Mouse (Mus musculus) limb, embryonic 12.5 days (tissue): ENCODE measurements around the gene C1ql3. TPM values are rescaled to one million over a fixed set of nuclear protein-coding genes. Genes with fewer than 3 reads are reported as not detected.

ENCODE experiments used
- ATAC-seq: fragments of 200-750 bp; cut with Nextera tagmentation; 2 replicates; pipeline ENCODE4 v1.8.0; 2017; ENCODE audit warnings: low read depth, moderate TSS enrichment; ENCODE audit not compliant: insufficient number of reproducible peaks, insufficient read depth, low FRiP score, low TSS enrichment
- H3K27ac ChIP-seq: fragments of 300-500 bp; sonication (generic); 2 replicates; pipeline ENCODE4 v1.5.1; 2016; ENCODE audit warnings: mild to moderate bottlenecking, moderate library complexity
- H3K27me3 ChIP-seq: fragments of 300-500 bp; sonication (generic); 2 replicates; pipeline ENCODE4 v1.6.1; 2016; ENCODE audit warnings: mild to moderate bottlenecking, moderate library complexity
- H3K36me3 ChIP-seq: fragments of 300-500 bp; sonication (generic); 2 replicates; pipeline ENCODE4 v1.6.1; 2016; ENCODE audit warnings: mild to moderate bottlenecking, moderate library complexity
- H3K4me1 ChIP-seq: fragments of 300-500 bp; sonication (generic); replicated peaks from 2 replicates; pipeline ENCODE4 v1.6.1; 2016
- H3K4me2 ChIP-seq: fragments of 300-500 bp; sonication (generic); 2 replicates; pipeline ENCODE4 v1.6.1; 2016; ENCODE audit warnings: mild to moderate bottlenecking, moderate library complexity
- H3K4me3 ChIP-seq: fragments of 300-500 bp; sonication (generic); replicated peaks from 2 replicates; pipeline ENCODE4 v1.5.1; 2016; ENCODE audit warnings: mild to moderate bottlenecking
- H3K9ac ChIP-seq: fragments of 300-500 bp; sonication (generic); replicated peaks from 2 replicates; pipeline ENCODE4 v1.6.1; 2016; ENCODE audit warnings: mild to moderate bottlenecking, moderate library complexity
- H3K9me3 ChIP-seq: fragments of 300-500 bp; sonication (generic); 2 replicates; pipeline ENCODE4 v1.6.1; 2016; ENCODE audit warnings: mild to moderate bottlenecking, moderate library complexity
- WGBS: fragments of 180-500 bp; shearing (Covaris S2); methylation state at CpG from one replicate; pipeline ENCODE4 v1.1.7; 2016; 5-methylcytosine and 5-hydroxymethylcytosine counted together
- polyA plus RNA-seq: library from polyadenylated mRNA; unstranded; fragments of >200 nt; fragmentation: Nextera tagmentation; extraction: Ambion mirVana; gene quantifications from 2 replicates; pipeline ENCODE4 v1.2.1, GENCODE M21; 2016

The C1ql3 gene
- polyA plus RNA-seq, 1 experiment from 2014 or later = 1.4 TPM

DNA sequence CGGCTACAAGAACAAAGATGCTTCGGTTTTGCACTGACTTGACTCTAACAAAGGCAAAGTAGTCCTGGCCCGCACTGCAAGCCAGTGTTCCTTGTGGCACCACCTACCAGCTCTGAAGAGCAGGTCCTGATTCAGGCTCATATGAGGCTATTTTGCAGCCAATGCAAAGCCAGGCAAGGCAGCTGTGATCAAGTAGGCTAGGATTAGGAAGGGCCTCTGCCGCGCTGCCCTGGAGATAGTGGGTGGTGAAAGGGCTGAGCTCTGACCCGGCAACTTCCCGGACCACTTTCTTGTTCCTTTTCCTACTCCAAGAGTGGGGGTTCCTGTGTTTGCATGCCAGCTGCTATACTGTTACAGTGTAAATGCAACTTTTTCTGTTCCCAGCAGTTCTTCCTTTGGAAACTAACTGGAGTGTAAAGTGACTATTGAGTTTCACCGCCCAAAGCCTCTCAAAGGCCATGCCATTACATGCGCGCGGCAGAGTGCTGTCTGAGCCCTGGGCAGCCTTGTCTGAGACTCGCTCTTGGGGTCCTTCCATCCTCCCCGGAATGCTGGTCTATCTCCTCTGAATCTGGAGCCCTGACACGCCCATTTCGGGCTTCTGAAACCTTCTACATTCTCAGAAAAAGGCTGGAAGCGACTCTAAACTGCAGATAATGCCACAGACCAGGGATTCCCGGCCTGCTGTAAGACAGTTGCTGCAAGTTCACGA, 2.2 kb downstream of the C1ql3 start:
- Histone ChIP-seq H3K36me3 (no peaks in the 10 kb centered on the region), H3K4me2 (peak overlapping the region; percentile 99), H3K9ac (peak overlapping the region; percentile 59; the same call in 1 of the 2 replicates), H3K4me1 (peaks cover 19% of the 10 kb centered on the region), H3K27ac (no peak overlapping the region), H3K9me3 (no peaks in the 10 kb centered on the region), H3K4me3 (peak overlapping the region; percentile 60), H3K27me3 (peaks cover 52% of the 10 kb centered on the region)
- 0 out of 2 replicates have a peak, but pooled peaks have one; percentile 33 for ATAC-seq
- 7% methylated on average over 18 of the region's 18 CpGs for WGBS

DNA sequence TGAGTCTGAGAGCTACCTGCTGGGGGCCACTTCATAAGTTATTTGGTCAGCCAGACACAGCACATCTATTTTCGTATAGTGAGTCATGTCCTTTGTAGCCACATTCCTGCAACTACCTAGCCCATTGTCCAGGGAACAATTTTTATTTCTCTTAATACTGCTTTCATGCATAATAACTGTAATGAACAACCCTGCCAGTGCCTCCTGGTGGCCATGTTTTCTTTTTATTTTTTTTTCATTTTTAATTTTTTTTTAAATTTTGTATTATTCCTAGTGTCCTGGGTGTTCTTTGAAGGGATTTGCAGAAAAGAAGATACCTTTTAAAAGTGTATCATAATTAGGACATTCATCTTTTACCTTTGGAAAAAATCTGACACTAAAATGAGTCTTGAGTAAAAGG, 3.2 kb downstream of the C1ql3 start:
- Histone ChIP-seq H3K9me3 (no peaks in the 10 kb centered on the region), H3K4me3 (no peak overlapping the region), H3K27me3 (peaks cover 47% of the 10 kb centered on the region), H3K27ac (no peak overlapping the region), H3K36me3 (no peaks in the 10 kb centered on the region), H3K9ac (no peak overlapping the region), H3K4me1 (peaks cover 19% of the 10 kb centered on the region), H3K4me2 (no peak overlapping the region)
- 72% methylated on average over 1 of the region's 1 CpGs for WGBS
- no peak for ATAC-seq

DNA sequence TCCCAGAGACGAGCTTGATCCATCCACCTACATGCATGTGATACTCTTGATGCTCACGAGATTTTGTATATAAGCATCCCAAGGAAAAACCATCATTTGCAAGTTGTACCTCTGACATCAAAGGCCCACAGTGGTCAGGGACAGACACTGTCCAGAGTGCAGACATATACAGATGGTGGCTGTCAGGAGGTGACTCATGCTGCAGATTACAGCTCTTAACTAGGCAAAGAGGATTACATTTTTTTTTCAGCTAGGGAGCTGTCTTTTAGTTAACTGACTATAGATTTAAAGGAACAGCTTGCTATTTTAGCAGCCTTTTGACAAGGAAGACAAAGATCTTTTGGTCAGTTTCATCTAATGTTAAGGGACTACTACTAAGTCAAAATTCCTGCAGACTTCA, 11.6 kb downstream of the C1ql3 start:
- ATAC-seq = no peak
- no peak overlapping the region for H3K27ac ChIP-seq
- no peak overlapping the region for H3K4me2 ChIP-seq
- H3K27me3 ChIP-seq = no peaks in the 10 kb centered on the region
- H3K9ac ChIP-seq = no peak overlapping the region
- no peaks in the 10 kb centered on the region for H3K36me3 ChIP-seq
- H3K9me3 ChIP-seq = no peaks in the 10 kb centered on the region
- 68% methylated on average over 2 of the region's 2 CpGs for WGBS
- no peak overlapping the region for H3K4me3 ChIP-seq
- H3K4me1 ChIP-seq = no peaks in the 10 kb centered on the region

DNA sequence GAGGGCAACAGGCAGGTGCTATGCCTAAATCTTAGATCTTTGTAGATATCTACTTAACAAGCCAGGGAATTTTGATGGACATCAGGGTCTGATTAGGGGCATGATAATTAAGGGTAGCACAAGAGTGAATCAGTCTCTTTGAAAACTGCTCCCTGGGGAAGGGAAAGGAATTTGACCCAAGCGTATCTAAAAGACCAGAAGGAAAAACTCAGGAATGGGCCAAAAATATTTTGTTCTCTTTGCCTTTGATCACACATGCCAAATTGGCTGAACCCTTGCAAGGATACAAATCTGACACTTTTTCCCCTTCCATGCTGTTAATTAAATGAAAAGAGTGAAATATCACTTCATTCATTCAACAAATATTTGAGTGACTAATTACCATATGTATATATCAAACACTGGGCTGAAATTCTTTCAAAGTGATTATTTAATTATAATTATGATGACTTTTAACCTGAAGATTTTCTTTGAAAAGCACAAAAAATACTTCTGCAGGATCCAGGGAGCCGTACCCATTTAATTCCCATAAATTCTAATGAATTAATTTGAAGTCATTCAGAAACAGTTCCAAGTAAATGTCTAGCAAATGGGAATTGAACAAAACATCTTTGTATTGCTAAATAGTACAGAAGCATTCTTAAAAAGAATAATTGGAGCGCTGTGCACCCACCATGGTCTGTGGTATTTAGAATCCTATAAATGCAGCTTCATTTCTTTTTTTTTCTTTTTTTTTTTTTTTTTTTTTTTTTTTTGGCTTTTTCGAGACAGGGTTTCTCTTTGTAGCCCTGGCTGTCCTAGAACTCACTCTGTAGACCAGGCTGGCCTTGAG, 26.5 kb downstream of the C1ql3 start:
- Histone ChIP-seq H3K27ac (no peak overlapping the region), H3K9ac (no peak overlapping the region), H3K36me3 (no peaks in the 10 kb centered on the region), H3K4me2 (no peak overlapping the region), H3K4me3 (no peak overlapping the region), H3K4me1 (no peaks in the 10 kb centered on the region), H3K27me3 (no peaks in the 10 kb centered on the region), H3K9me3 (no peaks in the 10 kb centered on the region)
- ATAC-seq = no peak
- 69% methylated on average over 4 of the region's 4 CpGs for WGBS

DNA sequence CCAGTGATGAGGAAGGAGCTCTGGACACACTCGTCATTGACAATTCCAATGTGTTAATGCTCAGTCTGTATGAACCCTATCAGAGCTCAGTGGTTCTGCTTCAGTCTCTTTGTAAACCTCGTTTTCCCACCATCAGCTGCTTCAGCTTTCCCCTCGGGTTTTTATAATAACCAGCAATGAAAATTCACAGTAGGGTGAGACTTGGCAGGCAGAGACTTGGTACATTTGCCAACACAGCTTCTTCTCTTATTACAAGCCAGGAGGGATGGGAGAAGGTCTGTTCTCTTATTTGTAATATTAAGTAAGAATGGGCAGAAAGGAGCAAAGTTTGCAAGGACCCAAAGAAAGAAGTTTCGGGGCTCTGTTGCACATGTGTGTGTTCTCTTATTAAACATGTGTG, 32.8 kb downstream of the C1ql3 start:
- Histone ChIP-seq H3K4me3 (no peak overlapping the region), H3K4me2 (no peak overlapping the region), H3K9me3 (no peaks in the 10 kb centered on the region), H3K27me3 (no peaks in the 10 kb centered on the region), H3K27ac (no peak overlapping the region), H3K9ac (no peak overlapping the region), H3K36me3 (no peaks in the 10 kb centered on the region), H3K4me1 (no peaks in the 10 kb centered on the region)
- ATAC-seq = no peak
- WGBS = 69% methylated on average over 4 of the region's 4 CpGs

DNA sequence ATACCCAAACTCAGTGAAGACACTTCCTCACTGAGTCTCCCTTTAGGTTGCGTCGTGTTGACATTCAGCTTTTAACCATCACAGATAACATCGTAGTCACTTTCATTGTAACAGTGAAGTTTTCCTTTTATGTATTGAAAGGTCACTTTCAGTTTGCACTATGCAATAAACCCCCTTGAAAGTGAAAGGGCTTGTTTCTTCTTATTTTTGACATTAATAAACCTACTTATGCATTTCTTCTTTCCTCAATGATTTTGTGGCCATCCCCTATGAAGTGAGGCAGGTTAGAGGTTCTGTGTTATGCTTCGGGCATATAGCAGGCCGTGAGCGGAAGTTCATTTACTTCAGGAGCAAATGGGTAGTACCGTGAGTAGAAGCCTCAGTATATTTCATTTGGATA, 34.2 kb downstream of the C1ql3 start:
- Histone ChIP-seq H3K4me3 (no peak overlapping the region), H3K9me3 (no peaks in the 10 kb centered on the region), H3K4me1 (no peaks in the 10 kb centered on the region), H3K4me2 (no peak overlapping the region), H3K27me3 (no peaks in the 10 kb centered on the region), H3K9ac (no peak overlapping the region), H3K27ac (no peak overlapping the region), H3K36me3 (no peaks in the 10 kb centered on the region)
- 92% methylated on average over 7 of the region's 7 CpGs for WGBS
- ATAC-seq = no peak

DNA sequence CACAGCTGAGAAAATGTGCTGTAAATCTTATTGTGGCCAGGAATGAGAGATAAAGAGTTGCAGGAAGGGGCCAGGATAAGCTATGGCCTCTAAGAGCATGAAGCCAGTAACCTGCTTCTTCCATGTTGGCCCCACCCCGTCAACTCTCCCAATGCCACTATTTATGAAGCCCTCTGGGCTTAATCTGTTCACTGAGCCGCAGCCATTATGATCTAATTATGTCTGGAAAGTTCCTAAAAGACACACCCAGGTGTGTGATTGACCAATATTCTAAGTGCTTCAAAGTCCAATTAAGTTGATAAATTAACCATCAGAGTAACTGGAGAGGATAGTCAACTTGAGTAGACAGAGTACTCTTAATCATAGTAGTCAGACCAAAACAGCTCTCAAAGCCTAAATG, 37.9 kb downstream of the C1ql3 start:
- WGBS = 62% methylated on average over 2 of the region's 2 CpGs

DNA sequence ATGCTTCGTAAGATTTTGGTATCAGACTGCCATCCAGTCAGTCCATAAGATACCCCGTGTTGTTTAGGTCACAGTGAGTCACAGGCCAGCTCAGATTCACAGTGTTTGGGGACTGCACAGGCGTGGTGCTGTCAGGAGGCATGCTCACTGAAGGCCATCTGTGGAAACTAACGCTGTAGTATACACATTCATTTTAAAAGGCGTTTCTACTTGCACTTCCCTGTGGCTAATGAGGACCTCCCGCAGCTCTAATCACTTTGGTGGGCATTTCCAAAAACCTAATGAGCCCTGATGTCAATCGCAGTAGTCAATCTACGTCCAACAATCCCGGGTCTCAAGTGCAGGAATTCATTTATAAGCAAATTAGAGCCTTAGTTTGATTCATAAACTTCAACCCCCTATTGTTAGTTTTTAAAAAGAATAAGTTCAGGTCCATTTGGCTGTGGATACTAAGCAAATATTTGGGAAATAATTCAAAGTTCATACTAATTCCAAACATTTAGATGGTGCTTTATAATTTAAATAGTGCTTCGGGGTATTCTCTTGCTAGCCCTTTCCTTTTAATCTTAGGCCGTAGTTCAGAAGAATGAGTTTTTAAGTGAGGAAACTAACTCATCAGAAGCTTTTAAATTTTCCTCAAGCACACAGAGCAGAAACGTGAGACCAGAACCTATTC, 41.4 kb downstream of the C1ql3 start:
- H3K4me1 ChIP-seq = no peaks in the 10 kb centered on the region
- H3K27me3 ChIP-seq = no peaks in the 10 kb centered on the region
- WGBS = 40% methylated on average over 12 of the region's 12 CpGs
- H3K9ac ChIP-seq = no peak overlapping the region
- ATAC-seq = peak; percentile 71; the same call in 1 of the 2 replicates
- no peak overlapping the region for H3K27ac ChIP-seq
- H3K4me2 ChIP-seq = no peak overlapping the region
- H3K36me3 ChIP-seq = no peaks in the 10 kb centered on the region
- H3K9me3 ChIP-seq = no peaks in the 10 kb centered on the region
- no peak overlapping the region for H3K4me3 ChIP-seq

More for the DNA sequence above, 37.9 kb downstream of the C1ql3 start:
- no peaks in the 10 kb centered on the region for H3K9me3 ChIP-seq
- no peak overlapping the region for H3K4me3 ChIP-seq
- ATAC-seq = no peak
- H3K27ac ChIP-seq = no peak overlapping the region
- H3K27me3 ChIP-seq = no peaks in the 10 kb centered on the region
- no peaks in the 10 kb centered on the region for H3K4me1 ChIP-seq
- H3K4me2 ChIP-seq = no peak overlapping the region
- H3K36me3 ChIP-seq = no peaks in the 10 kb centered on the region
- H3K9ac ChIP-seq = no peak overlapping the region

DNA sequence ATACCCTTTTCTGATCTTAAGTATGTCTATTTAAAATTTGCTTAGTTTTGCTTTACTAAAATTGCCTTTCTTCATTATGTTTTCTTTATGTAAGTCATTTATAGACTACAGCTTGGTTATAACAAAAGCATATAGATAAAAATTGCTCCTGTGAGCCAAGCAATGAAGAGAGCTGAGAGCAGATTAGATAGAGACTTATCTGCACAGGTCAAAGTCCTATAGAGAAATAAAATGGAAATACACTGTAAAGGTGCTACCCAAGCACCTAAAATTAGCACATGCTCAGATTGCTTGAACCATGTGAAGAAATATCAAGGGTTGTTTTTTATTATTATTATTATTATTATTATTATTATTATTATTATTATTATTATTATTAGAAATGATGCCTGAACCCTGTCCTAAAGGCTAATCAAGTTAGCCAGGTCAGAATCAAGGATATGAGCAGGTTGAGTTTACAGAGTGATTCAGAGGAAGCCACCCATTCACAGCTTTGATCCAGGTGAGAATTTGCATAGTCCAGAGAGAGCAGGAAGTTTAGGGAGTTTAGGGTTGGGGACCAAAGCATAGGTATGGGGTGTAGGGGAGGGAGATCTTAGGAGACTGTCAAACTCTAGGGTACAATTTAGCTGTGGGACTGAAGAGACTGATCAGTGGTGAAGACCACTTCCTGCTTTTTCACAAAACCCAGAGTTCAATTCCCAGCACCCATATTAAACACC, 54.7 kb downstream of the C1ql3 start:
- no peak overlapping the region for H3K9ac ChIP-seq

More for the DNA sequence above, 54.7 kb downstream of the C1ql3 start:
- no peak for ATAC-seq
- no peaks in the 10 kb centered on the region for H3K27me3 ChIP-seq
- no peaks in the 10 kb centered on the region for H3K4me1 ChIP-seq
- no peak overlapping the region for H3K27ac ChIP-seq
- H3K36me3 ChIP-seq = no peaks in the 10 kb centered on the region
- H3K4me2 ChIP-seq = no peak overlapping the region
- no peaks in the 10 kb centered on the region for H3K9me3 ChIP-seq
- no peak overlapping the region for H3K4me3 ChIP-seq
